Mouse (Mus musculus) thymus, adult 2 months (tissue): ENCODE data around the gene Ear1.
"Not testable (repeated sequence)": the region's sequence is repeated elsewhere in the genome, so short reads cannot be mapped to it uniquely, and the experiment has no call there.

ENCODE experiments used
- CTCF ChIP-seq: fragments of 200-500 bp; IDR thresholded peaks from 2 replicates; pipeline ENCODE4 v1.5.1; 2012; ENCODE audit warnings: mild to moderate bottlenecking, control low read depth, low read length, moderate library complexity, borderline replicate concordance; ENCODE audit not compliant: control insufficient read depth, poor library complexity, insufficient read depth; ENCODE audit errors: extremely low read depth
- POLR2A ChIP-seq: fragments of 200-500 bp; IDR thresholded peaks from 2 replicates; pipeline ENCODE4 v1.6.1; 2012; ENCODE audit warnings: mild to moderate bottlenecking, low read length, control low read depth, moderate library complexity; ENCODE audit not compliant: control insufficient read depth, poor library complexity, insufficient read depth; ENCODE audit errors: extremely low read depth

- not testable (repeated sequence) for TF ChIP-seq POLR2A, CTCF
These were observed 78.3 kb downstream of the Ear1 start for GRCm38 (mm10) chr14:43796905-43797470.
